15 mouse cellular contexts compared by ENCODE assay signal in the genomic region with DNA sequence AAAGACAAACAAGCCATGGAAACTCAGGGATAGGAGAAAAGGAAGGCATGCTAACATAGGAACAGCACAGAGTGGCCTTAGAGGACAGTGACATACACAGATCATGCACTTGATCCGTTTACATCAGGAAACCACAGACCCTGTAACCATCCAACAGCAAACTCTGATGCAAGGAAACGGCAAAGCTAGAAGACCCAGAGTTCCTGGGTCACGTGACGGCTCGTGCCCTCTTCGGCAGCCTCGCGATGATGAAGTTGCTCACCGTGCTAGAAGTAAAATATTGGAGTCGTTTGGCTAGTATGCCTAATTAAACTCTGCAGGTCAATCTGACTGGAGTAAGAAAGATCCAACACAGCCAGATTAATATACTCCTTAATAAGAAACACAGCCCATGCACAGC. TPM values are rescaled to one million over a fixed set of nuclear protein-coding genes. Genes with fewer than 3 reads are reported as not detected.
DNase-seq lines count a peak whose midpoint lies in the region; ATAC-seq and TF ChIP-seq lines count a peak whose summit lies in the region.
"Had no signal": no experiment of that assay in that cellular context is flagged by ENCODE, and none has a peak within 500 bp of the region (broad histone marks: within the 10 kb centered on the region; RNA-seq: fewer than 3 reads in every experiment).

No protein-coding gene starts in this region.

- TF ChIP-seq EP300 in stomach, postnatal 0 days (optimal IDR thresholded peaks at IDR 0.05) = no peak

- no peak overlapping the region for H3K4me3 ChIP-seq in forebrain, embryonic 15.5 days
- H3K4me3 ChIP-seq in neural tube, embryonic 14.5 days (ENCODE audit: low read depth, low read length) = no peak overlapping the region
- no peak overlapping the region for H3K4me3 ChIP-seq in stomach, postnatal 0 days (ENCODE audit: low read depth, low read length)
- no peak overlapping the region for H3K4me3 ChIP-seq in kidney, embryonic 14.5 days (ENCODE audit: low read length)
- H3K4me3 ChIP-seq: heart, embryonic 13.5 days had no signal

- intact Hi-C loops in heart, postnatal 10 days (cut with DNase I) = no loop called here

- H3K9ac ChIP-seq in forebrain, embryonic 15.5 days (replicated peaks) = no peak overlapping the region
- no peak overlapping the region for H3K9ac ChIP-seq in neural tube, embryonic 14.5 days (replicated peaks; ENCODE audit: low read depth, low read length)
- no peak overlapping the region for H3K9ac ChIP-seq in stomach, postnatal 0 days (ENCODE audit: low read length)
- no peak overlapping the region for H3K9ac ChIP-seq in kidney, embryonic 14.5 days (ENCODE audit: low read depth, low read length)
- H3K9ac ChIP-seq: heart, embryonic 13.5 days had no signal

- H3K36me3 ChIP-seq in forebrain, embryonic 15.5 days = no peaks in the 10 kb centered on the region
- no peaks in the 10 kb centered on the region for H3K36me3 ChIP-seq in neural tube, embryonic 14.5 days (ENCODE audit: control insufficient read depth, insufficient read depth, low read length)
- no peaks in the 10 kb centered on the region for H3K36me3 ChIP-seq in stomach, postnatal 0 days (ENCODE audit: control insufficient read depth, insufficient read depth, low read length)
- H3K36me3 ChIP-seq in kidney, embryonic 14.5 days (ENCODE audit: control insufficient read depth, insufficient read depth, low read length) = no peaks in the 10 kb centered on the region; the same call in 1 of the 2 replicates

- 0 out of 2 replicates have a peak, but pooled peaks have one; percentile 23 for ATAC-seq in forebrain, embryonic 15.5 days (replicated peaks)
- peak; percentile 50 for ATAC-seq in neural tube, embryonic 14.5 days (ENCODE audit: low read depth)
- no peak for ATAC-seq in cerebellum, adult (ENCODE audit: insufficient number of reproducible peaks, low FRiP score, low TSS enrichment)
- ATAC-seq in stomach, postnatal 0 days (ENCODE audit: low FRiP score, low TSS enrichment) = no peak
- ATAC-seq in kidney, embryonic 14.5 days (ENCODE audit: low FRiP score, low TSS enrichment) = no peak
- ATAC-seq: intestine, embryonic 16.5 days had no signal

- H3K9me3 ChIP-seq in forebrain, embryonic 15.5 days = no peaks in the 10 kb centered on the region
- no peaks in the 10 kb centered on the region for H3K9me3 ChIP-seq in neural tube, embryonic 14.5 days (ENCODE audit: control insufficient read depth, low read length)
- H3K9me3 ChIP-seq in stomach, postnatal 0 days (ENCODE audit: control insufficient read depth, low read length) = no peaks in the 10 kb centered on the region
- H3K9me3 ChIP-seq in kidney, embryonic 14.5 days (ENCODE audit: control insufficient read depth, low read length) = no peaks in the 10 kb centered on the region
- H3K9me3 ChIP-seq: heart, embryonic 13.5 days had no signal

- TF ChIP-seq CTCF in stomach, postnatal 0 days (IDR thresholded peaks at IDR 0.05; ENCODE audit: low read depth) = no peak

- peak; percentile 87 for DNase-seq in heart, adult 11 months
- DNase-seq in heart, postnatal 10 days = no peak
- DNase-seq in CD4-positive helper T cell, adult 2 months (ENCODE audit: low read depth, low spot score) = peak; percentile 7
- DNase-seq in stomach, postnatal 0 days (ENCODE audit: low spot score) = no peak
- DNase-seq: adrenal gland, adult 2 months; cerebellum, adult 11-12 months; left cerebral cortex, postnatal 4 days; lung, postnatal 14 days; retina, postnatal 1 day had no signal

- no peaks in the 10 kb centered on the region for H3K27me3 ChIP-seq in forebrain, embryonic 15.5 days
- no peaks in the 10 kb centered on the region for H3K27me3 ChIP-seq in neural tube, embryonic 14.5 days (ENCODE audit: control insufficient read depth, insufficient read depth, low read length)
- no peaks in the 10 kb centered on the region for H3K27me3 ChIP-seq in stomach, postnatal 0 days (ENCODE audit: control insufficient read depth, insufficient read depth, low read length)
- no peaks in the 10 kb centered on the region for H3K27me3 ChIP-seq in kidney, embryonic 14.5 days (ENCODE audit: control insufficient read depth, insufficient read depth, low read length)
- H3K27me3 ChIP-seq: heart, embryonic 13.5 days had no signal

- H3K4me1 ChIP-seq in forebrain, embryonic 15.5 days = peaks cover 28% of the 10 kb centered on the region
- H3K4me1 ChIP-seq in neural tube, embryonic 14.5 days (ENCODE audit: control insufficient read depth, insufficient read depth, low read length) = peaks cover 19% of the 10 kb centered on the region
- H3K4me1 ChIP-seq in stomach, postnatal 0 days (replicated peaks; ENCODE audit: control insufficient read depth, insufficient read depth) = no peaks in the 10 kb centered on the region
- peaks cover 22% of the 10 kb centered on the region for H3K4me1 ChIP-seq in kidney, embryonic 14.5 days (ENCODE audit: control insufficient read depth, insufficient read depth, low read length)

- peak overlapping the region; percentile 65 for H3K27ac ChIP-seq in forebrain, embryonic 15.5 days (replicated peaks)
- H3K27ac ChIP-seq in neural tube, embryonic 14.5 days (ENCODE audit: low read depth, low read length) = no peak overlapping the region; the same call in 1 of the 2 replicates
- H3K27ac ChIP-seq in stomach, postnatal 0 days (replicated peaks) = no peak overlapping the region
- no peak overlapping the region for H3K27ac ChIP-seq in kidney, embryonic 14.5 days (ENCODE audit: low read depth, low read length)
- H3K27ac ChIP-seq: heart, embryonic 13.5 days had no signal

- H3K4me2 ChIP-seq in forebrain, embryonic 15.5 days (replicated peaks) = peak overlapping the region; percentile 11
- H3K4me2 ChIP-seq in neural tube, embryonic 14.5 days (ENCODE audit: low read depth, low read length) = peak overlapping the region; percentile 31; the same call in 1 of the 2 replicates
- no peak overlapping the region for H3K4me2 ChIP-seq in stomach, postnatal 0 days (replicated peaks; ENCODE audit: low read depth)
- H3K4me2 ChIP-seq in kidney, embryonic 14.5 days (replicated peaks; ENCODE audit: low read depth, low read length) = no peak overlapping the region
- H3K4me2 ChIP-seq: heart, embryonic 13.5 days had no signal

- 59% methylated on average over 10 of the region's 10 CpGs for WGBS in forebrain, embryonic 15.5 days
- WGBS in neural tube, embryonic 14.5 days = 42% methylated on average over 10 of the region's 10 CpGs
- WGBS in stomach, postnatal 0 days = 89% methylated on average over 10 of the region's 10 CpGs
- WGBS in kidney, embryonic 14.5 days = 55% methylated on average over 10 of the region's 10 CpGs

RNA-seq across cellular contexts. Expression of a gene that starts 25.3 kb away (rescaled TPM):
- total RNA-seq in heart, postnatal 10 days (2021) = 1 to 10 TPM; 5.2 to 6.5 TPM
- polyA plus RNA-seq in forebrain, embryonic 15.5 days (2015; fragmentation: Nextera tagmentation; extraction: Ambion mirVana) = 8.5 TPM in 2 replicates
- polyA plus RNA-seq in neural tube, embryonic 14.5 days (2014; fragmentation: Nextera tagmentation; extraction: Ambion mirVana) = 4.9 and 7.4 TPM in 2 replicates
- polyA plus RNA-seq in stomach, postnatal 0 days (2015; fragmentation: Nextera tagmentation; extraction: Ambion mirVana) = 4.6 TPM in 2 replicates
- polyA plus RNA-seq in kidney, embryonic 14.5 days (2014; fragmentation: Nextera tagmentation; extraction: Ambion mirVana) = 8.7 and 17.9 TPM in 2 replicates

Comparison
In these comparisons a context has a peak if more than half of its experiments do, and no peak if none do; other contexts are left out.
1. DNase-seq: peak in heart, adult 11 months (single experiment) and CD4-positive helper T cell, adult 2 months (single experiment); none in heart, postnatal 10 days (0 of 2) and stomach, postnatal 0 days (single experiment).
2. ATAC-seq: peak in forebrain, embryonic 15.5 days (single experiment) and neural tube, embryonic 14.5 days (single experiment); none in cerebellum, adult (single experiment), stomach, postnatal 0 days (single experiment) and kidney, embryonic 14.5 days (single experiment).
3. H3K4me2 ChIP-seq: peak in forebrain, embryonic 15.5 days (single experiment) and neural tube, embryonic 14.5 days (single experiment); none in stomach, postnatal 0 days (single experiment) and kidney, embryonic 14.5 days (single experiment).